Mouse (Mus musculus) lung, postnatal 25 days (tissue): ENCODE measurements around the gene Ptrh2.
"Not testable (repeated sequence)": the region's sequence is repeated elsewhere in the genome, so short reads cannot be mapped to it uniquely, and the experiment has no call there.

ENCODE experiments used
- DNase-seq: peaks from one replicate; pipeline ENCODE4 v3.0.0; 2022; ENCODE audit warnings: low spot score

Ptrh2 gene

GRCm38 (mm10) chr11:86734241-86734939, 50.6 kb downstream of the Ptrh2 start:
- DNase-seq = no peak

GRCm38 (mm10) chr11:86734993-86735392, 51.2 kb downstream of the Ptrh2 start:
- DNase-seq = no peak

- DNase-seq = no peak
These were observed 53.7 kb downstream of the Ptrh2 start for GRCm38 (mm10) chr11:86737301-86738000.

GRCm38 (mm10) chr11:86738308-86738707, 54.5 kb downstream of the Ptrh2 start:
- DNase-seq = not testable (repeated sequence)

- DNase-seq = no peak
These were observed 55.2 kb downstream of the Ptrh2 start for GRCm38 (mm10) chr11:86738956-86739355.

- no peak for DNase-seq
These were observed 55.7 kb downstream of the Ptrh2 start for GRCm38 (mm10) chr11:86739470-86739869.

- DNase-seq = no peak
These were observed 57.7 kb downstream of the Ptrh2 start for GRCm38 (mm10) chr11:86741505-86741904.
